Mouse (Mus musculus): ENCODE measurements around the gene Gm10647. TPM values are rescaled to one million over a fixed set of nuclear protein-coding genes. Genes with fewer than 3 reads are reported as not detected.
"Not testable (repeated sequence)": the region's sequence is repeated elsewhere in the genome, so short reads cannot be mapped to it uniquely, and the experiment has no call there.

Gm10647 gene
- polyA plus RNA-seq (2012; rRNA removed), result 0.10 and 0.28 TPM in 2 replicates

GRCm38 (mm10) chr9:66796739-66797138 lies at the start of gene Gm10647:
TSS of gene Gm10647 (plus strand) at chr9:66797039.
- DNase-seq (ENCODE audit: low read depth), result no peak

DNA sequence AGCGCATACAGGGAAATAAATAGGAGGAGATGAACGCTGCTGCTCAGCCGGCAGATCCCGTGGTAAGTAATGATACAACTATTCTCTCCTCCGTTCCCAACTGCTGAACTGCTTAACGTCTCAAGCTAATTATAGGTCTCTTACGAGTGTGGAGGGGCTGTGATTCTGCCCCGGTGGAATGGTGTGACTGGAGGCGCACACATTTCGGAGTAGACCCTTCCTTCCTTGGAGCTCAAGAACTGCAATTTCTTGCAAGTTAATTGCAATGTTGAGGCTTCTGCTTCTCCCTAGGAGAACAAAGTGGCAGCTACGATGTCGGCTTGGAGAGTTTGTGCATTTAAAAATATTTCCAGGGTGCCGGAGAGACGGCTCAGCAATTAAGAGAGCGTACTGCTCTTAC lies 48.4 kb upstream of the Gm10647 start:
- DNase-seq (ENCODE audit: low read depth), result no peak

DNA sequence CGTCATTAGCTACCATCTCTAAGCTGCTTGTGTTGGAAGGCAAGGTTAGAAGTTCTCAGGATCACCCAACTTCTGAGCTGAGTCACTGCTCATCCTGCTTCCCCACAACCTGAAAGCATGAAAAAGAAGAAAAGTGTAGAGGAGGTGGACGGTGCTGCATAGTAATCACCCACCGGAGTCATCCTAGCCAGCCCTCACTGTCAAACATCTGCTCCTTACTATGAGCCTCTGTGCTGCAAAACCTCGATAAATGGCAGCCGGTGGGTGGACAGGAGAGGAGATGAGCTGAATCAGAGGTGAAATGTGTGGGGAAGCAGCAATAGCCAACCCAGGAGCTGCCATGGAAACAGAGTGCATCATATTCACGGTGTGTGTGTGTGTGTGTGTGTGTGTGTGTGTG lies 44.0 kb upstream of the Gm10647 start:
- DNase-seq (ENCODE audit: low read depth), result no peak

- DNase-seq (ENCODE audit: low read depth), result no peak
Observed at GRCm38 (mm10) chr9:66760991-66761390, 35.8 kb upstream of the Gm10647 start.

DNA sequence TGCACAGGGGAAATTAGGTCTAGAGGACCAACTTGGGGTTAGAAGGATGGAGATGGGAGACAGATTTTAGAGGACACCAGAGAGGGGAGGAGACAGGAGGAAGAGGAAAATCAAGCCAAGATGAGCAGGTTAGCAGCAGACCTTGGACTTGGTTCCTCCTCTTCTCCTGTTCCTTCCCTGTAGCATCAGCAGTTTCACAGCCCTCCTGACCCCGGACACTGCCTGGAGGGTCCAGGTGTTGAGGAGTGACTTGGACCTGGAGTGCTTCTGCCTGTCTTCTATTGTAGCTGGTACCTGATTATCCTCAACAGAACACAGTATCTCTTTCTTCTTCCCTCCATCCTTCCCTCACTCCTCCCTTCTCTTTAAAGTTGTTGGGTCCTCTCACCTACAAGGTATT lies 28.1 kb upstream of the Gm10647 start:
- no peak for DNase-seq (ENCODE audit: low read depth)

- DNase-seq (ENCODE audit: low read depth), result no peak
Observed at GRCm38 (mm10) chr9:66769275-66769674, 27.6 kb upstream of the Gm10647 start.

GRCm38 (mm10) chr9:66770701-66771100 lies 26.1 kb upstream of the Gm10647 start:
- DNase-seq (ENCODE audit: low read depth), result no peak

GRCm38 (mm10) chr9:66784552-66784951 lies 12.3 kb upstream of the Gm10647 start:
- DNase-seq (ENCODE audit: low read depth), result not testable (repeated sequence)

- DNase-seq (ENCODE audit: low read depth), result no peak
Observed at GRCm38 (mm10) chr9:66787821-66788220, 9.0 kb upstream of the Gm10647 start.

DNA sequence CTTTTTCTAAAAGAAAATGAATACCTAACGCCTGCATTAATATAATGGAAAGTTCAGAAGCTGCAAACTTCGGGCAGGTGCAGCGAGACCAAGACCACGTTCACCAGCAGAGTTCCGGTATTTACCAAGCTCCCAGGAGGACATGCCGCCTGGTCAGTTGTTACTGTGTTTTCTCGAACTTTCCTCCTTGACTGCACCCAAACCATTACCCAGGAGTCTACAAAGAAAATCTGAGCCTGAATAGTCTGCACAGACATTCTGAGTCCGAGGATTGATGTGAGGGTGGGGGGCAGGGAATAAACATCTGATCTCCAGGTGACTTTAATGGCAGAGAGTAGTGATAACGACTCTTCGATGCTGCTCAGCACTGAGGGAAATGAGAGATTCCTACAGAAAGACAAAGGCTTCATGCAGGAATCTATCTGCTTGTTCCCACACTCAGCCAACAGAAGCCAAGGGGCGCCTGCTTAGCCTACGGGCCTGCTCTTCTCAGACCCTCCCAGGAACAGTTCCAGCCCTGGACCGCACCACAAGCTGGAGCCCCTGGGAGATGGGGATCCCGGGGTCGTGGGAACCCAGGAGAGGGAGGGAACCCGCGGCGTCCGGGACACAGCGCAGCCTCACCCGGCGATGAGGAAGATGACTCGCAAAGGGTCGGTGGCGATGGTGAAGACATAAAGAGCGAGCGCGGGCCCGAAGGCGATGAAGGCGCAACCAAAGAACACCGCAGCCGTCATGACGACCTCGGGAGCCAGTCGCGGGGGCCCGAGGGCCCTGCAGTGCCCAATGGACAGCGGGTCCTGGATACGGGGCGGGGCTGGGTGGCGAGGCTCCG lies 2.0 kb upstream of the Gm10647 start:
- DNase-seq (ENCODE audit: low read depth), result no peak

- peak; percentile 90 for DNase-seq (ENCODE audit: low read depth)
Observed at GRCm38 (mm10) chr9:66795464-66796324, 1.1 kb upstream of the Gm10647 start, which contains the start of gene Aph1b. TSS of gene Aph1b (minus strand) at chr9:66795490.

- no peak for DNase-seq (ENCODE audit: low read depth)
Observed at GRCm38 (mm10) chr9:66801947-66802346, 5.1 kb downstream of the Gm10647 start.

DNA sequence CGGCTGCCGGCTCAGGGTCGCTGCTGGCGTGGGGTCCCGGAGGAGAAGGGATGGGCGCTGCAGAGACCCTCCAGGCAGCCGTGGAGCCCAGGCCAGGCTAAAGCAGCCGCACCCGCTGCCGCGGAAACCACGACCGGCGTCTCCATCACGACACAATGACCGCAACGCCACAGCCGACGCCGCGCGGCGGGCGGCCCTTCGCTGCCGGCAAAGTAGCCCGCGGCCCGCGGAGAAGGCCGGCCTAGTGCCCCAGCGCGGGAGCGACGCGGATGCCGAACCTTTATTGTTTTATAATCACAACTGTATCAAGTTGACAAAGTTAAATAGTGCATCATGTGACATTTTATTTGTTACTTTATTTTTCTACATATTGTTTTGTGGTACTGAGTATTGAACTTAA lies 9.1 kb downstream of the Gm10647 start:
- not testable (repeated sequence) for DNase-seq (ENCODE audit: low read depth)

DNA sequence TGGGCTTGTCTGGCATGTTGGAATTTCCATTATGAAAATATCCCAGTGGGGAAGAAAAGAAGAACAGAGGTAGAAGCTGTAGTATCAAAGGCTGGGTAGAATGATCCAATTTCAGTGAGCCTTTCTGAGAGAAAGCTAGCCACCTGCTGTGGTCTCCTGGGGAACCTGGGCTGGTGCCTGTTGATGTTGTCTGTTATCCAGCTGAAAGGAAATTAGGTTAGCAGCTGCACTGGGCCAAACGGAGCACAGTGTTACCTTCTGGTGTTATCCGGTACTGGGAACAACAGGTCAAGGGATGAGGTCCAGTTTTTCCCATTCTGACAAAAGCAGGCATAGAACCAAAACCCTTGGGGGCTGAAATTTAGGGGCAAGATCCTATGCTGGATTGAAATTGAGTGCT lies 16.6 kb downstream of the Gm10647 start:
- DNase-seq (ENCODE audit: low read depth), result no peak

GRCm38 (mm10) chr9:66820996-66821395 lies 24.2 kb downstream of the Gm10647 start:
- DNase-seq (ENCODE audit: low read depth), result no peak

- not testable (repeated sequence) for DNase-seq (ENCODE audit: low read depth)
Observed at GRCm38 (mm10) chr9:66822255-66822654, 25.4 kb downstream of the Gm10647 start.

DNA sequence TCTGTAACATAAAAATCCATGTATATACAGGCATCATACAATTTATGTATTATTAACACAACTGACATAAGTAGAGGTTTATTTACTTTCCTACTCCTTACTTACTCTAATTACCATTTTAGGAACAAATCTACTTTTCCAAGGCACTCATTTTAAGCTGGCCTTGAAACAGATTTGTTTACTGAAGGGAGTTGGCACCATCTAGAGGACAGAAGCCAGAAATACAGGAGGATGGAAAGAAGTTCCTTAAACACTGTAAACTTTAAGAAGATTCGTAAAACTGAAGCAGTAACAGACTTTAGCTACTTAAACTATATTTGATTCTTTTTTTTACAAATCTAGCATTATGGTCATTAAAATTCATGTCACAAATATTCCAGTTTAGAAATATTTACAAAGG lies 29.2 kb downstream of the Gm10647 start:
- no peak for DNase-seq (ENCODE audit: low read depth)

- DNase-seq (ENCODE audit: low read depth), result no peak
Observed at GRCm38 (mm10) chr9:66832366-66832908, 35.6 kb downstream of the Gm10647 start.

DNA sequence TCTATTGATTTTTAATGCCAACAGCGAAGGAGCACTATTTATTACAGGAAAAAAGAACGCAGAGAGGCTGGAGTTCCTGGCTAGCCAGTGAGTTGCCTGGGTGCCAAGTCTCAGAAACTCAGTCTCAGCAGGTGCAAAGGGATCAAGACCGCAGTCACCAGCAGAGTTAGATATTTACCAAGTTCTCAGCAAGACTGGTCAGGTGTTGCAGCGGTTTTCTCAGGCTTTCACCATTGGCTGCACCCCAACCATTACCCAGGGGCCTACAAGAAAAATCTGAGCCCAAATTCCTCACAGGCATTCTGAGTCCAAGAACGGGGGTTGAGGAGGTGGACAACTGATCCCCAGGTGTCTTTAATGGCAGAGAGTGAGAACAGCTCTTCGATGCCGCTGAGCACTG lies 37.0 kb downstream of the Gm10647 start:
- DNase-seq (ENCODE audit: low read depth), result no peak

DNA sequence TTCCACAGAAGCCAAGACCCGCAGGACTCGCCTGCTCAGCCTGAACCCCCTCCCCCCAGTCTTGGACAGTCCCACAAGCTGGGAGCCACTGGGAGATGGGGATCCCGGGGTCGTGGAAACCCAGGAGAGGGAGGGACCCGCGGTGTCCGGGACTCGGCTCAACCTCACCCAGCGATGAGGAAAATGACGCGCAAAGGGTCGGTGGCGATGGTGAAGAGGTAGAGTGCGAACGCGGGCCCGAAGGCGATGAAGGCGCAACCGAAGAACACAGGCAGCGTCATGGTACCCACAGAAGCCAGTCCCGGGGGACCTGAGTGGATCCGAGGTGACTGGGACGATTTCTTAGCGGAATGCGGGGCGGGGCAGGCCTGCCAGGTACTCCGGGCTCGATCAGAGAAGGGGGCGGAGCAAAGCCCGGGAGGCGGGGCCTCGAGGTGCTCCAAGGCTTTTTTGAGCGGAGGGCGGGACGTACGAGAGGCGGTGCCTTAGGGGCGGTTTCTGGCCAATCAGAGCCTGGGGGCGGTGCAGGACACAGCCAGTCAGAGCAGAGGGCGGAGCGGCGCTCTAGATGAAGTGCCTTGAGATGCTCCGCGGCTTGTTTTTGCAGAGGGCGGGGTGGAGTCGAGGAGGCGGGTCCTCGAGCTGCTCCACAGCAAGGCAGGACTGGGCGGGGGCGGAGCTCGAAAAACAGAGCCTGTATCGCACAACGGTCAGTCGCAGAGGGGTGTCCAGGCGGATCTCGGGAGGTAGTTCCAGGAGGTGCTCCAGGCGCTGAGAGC lies 37.7 kb downstream of the Gm10647 start, which contains the start of gene Aph1c:
Gene Aph1c (minus strand): TSS at position 409 of the 779 bp plus-strand sequence.
- DNase-seq (ENCODE audit: low read depth), result peak; percentile 81

GRCm38 (mm10) chr9:66835097-66835480 lies 38.2 kb downstream of the Gm10647 start:
- no peak for DNase-seq (ENCODE audit: low read depth)

Measured in gonadal fat pad, adult 2 months (tissue).